Mouse (Mus musculus): ENCODE results near the gene Dld. TPM values are rescaled to one million over a fixed set of nuclear protein-coding genes. Genes with fewer than 3 reads are reported as not detected.

Dld gene
- total RNA-seq (2012; rRNA removed): 61.2 and 63.3 TPM in 2 replicates
- total RNA-seq (2014; rRNA removed): 79.8 and 83.5 TPM in 2 replicates
- polyA plus RNA-seq (2012; ENCODE audit: insufficient read length, low read depth): 109 and 142 TPM in 2 replicates

GRCm38 (mm10) chr12:31350944-31351928 lies at the start of gene Dld:
TSS of gene Dld (minus strand) at chr12:31351453.
- TF ChIP-seq ZKSCAN1 (IDR thresholded peaks at IDR 0.05; ENCODE audit: borderline replicate concordance, low read depth, low read length): no peak
- TF ChIP-seq SIN3A (IDR thresholded peaks at IDR 0.05; ENCODE audit: low read length): peak; percentile 50; the same call in 1 of the 2 replicates
- no peak for TF ChIP-seq ETS1 (conservative IDR thresholded peaks at IDR 0.05; ENCODE audit: low read depth, low read length)
- peak; percentile 89; the same call in 1 of the 2 replicates for TF ChIP-seq KAT2A (IDR thresholded peaks at IDR 0.05; ENCODE audit: insufficient replicate concordance, low read length)
- TF ChIP-seq IRF4 (IDR thresholded peaks at IDR 0.05; ENCODE audit: low read depth, low read length): no peak; the same call in 1 of the 2 replicates
- no peak for TF ChIP-seq SMC3 (IDR thresholded peaks at IDR 0.05; ENCODE audit: low read depth, low read length)
- peak; percentile 73; the same call in 1 of the 2 replicates for TF ChIP-seq UBTF (IDR thresholded peaks at IDR 0.05; ENCODE audit: low read depth, low read length)
- TF ChIP-seq TBP (conservative IDR thresholded peaks at IDR 0.05; ENCODE audit: low read depth, low read length): peak; percentile 85
- peak; percentile 66; the same call in 1 of the 2 replicates for TF ChIP-seq ZMIZ1 (IDR thresholded peaks at IDR 0.05; ENCODE audit: low read depth, low read length)
- TF ChIP-seq POLR2A (IDR thresholded peaks at IDR 0.05; ENCODE audit: low read depth, low read length): peak; percentile 96
- TF ChIP-seq ZNF384 (IDR thresholded peaks at IDR 0.05; ENCODE audit: low read depth, low read length): no peak
- TF ChIP-seq MEF2A (IDR thresholded peaks at IDR 0.05; ENCODE audit: borderline replicate concordance, low read depth, low read length): no peak
- TF ChIP-seq MAFK (IDR thresholded peaks at IDR 0.05; ENCODE audit: insufficient replicate concordance, low read length): no peak
- no peak for TF ChIP-seq MAX (IDR thresholded peaks at IDR 0.05; ENCODE audit: low read length)
- peak; percentile 78 for TF ChIP-seq TCF12 (IDR thresholded peaks at IDR 0.05; ENCODE audit: low read depth, low read length)
- TF ChIP-seq JUN (IDR thresholded peaks at IDR 0.05; ENCODE audit: insufficient read depth, low read depth, low read length): no peak
- 0 out of 2 replicates have a peak, but pooled peaks have one; percentile 24 for TF ChIP-seq MXI1 (IDR thresholded peaks at IDR 0.05; ENCODE audit: low read depth, low read length)
- TF ChIP-seq ELF1 (IDR thresholded peaks at IDR 0.05; ENCODE audit: low read depth, low read length): peak; percentile 70
- TF ChIP-seq CTCF (conservative IDR thresholded peaks at IDR 0.05 in 1 of 2, IDR thresholded peaks at IDR 0.05 in 1 of 2; ENCODE audit: low read depth in 2 of 2, low read length in 2 of 2): no peak
- no peak for TF ChIP-seq MAZ (IDR thresholded peaks at IDR 0.05; ENCODE audit: low read depth, low read length)
- peak; percentile 91 for TF ChIP-seq HCFC1 (IDR thresholded peaks at IDR 0.05; ENCODE audit: low read depth, low read length)
- TF ChIP-seq NRF1 (IDR thresholded peaks at IDR 0.05; ENCODE audit: low read depth, low read length): peak; percentile 97
- no peak for TF ChIP-seq JUND (conservative IDR thresholded peaks at IDR 0.05; ENCODE audit: low read depth, low read length)
- no peak for TF ChIP-seq CHD1 (IDR thresholded peaks at IDR 0.05; ENCODE audit: low read depth, low read length)
- TF ChIP-seq ZC3H11A (IDR thresholded peaks at IDR 0.05; ENCODE audit: low read depth, low read length): no peak
- no peak for TF ChIP-seq PAX5 (IDR thresholded peaks at IDR 0.05; ENCODE audit: low read length)
- TF ChIP-seq CHD2 (IDR thresholded peaks at IDR 0.05; ENCODE audit: low read length): no peak
- no peak for TF ChIP-seq BHLHE40 (IDR thresholded peaks at IDR 0.05; ENCODE audit: low read depth, low read length)
- TF ChIP-seq RCOR1 (conservative IDR thresholded peaks at IDR 0.05; ENCODE audit: low read depth, low read length): no peak
- peak; percentile 17; the same call in 1 of the 2 replicates for TF ChIP-seq GABPA (IDR thresholded peaks at IDR 0.05; ENCODE audit: insufficient replicate concordance, low read depth, low read length)
- peak; percentile 91 for TF ChIP-seq NELFE (IDR thresholded peaks at IDR 0.05; ENCODE audit: low read depth, low read length)
- TF ChIP-seq POLR2AphosphoS2 (IDR thresholded peaks at IDR 0.05; ENCODE audit: low read depth, low read length): peak; percentile 70; the same call in 1 of the 2 replicates
- H3K27ac ChIP-seq (ENCODE audit: insufficient read depth, low read depth): peak within 1 kb of the TSS; percentile 34; the same call in 1 of the 2 replicates
- H3K79me2 ChIP-seq (replicated peaks; ENCODE audit: control insufficient read depth, extremely low read depth, insufficient read depth, poor library complexity, severe bottlenecking): peaks cover 35% of the 10 kb centered on the region
- DNase-seq (ENCODE audit: extremely low read depth): peak; percentile 96
- peak within 1 kb of the TSS; percentile 91 for H3K9ac ChIP-seq (ENCODE audit: insufficient read depth, low read depth)
- peaks cover 13 to 25% of the 10 kb centered on the region in 2 experiments for H3K36me3 ChIP-seq (replicated peaks in 1 of 2; ENCODE audit: control insufficient read depth in 1 of 2, insufficient read depth in 1 of 2, low read length in 1 of 2)
- H3K9me3 ChIP-seq (replicated peaks; ENCODE audit: low read length): peaks cover 3% of the 10 kb centered on the region
- H3K27me3 ChIP-seq (replicated peaks): no peaks in the 10 kb centered on the region
- in situ Hi-C loops (cut with MboI; ENCODE audit: low pct_ligation_motif_present, low pct_unique_long_range_greater_than_20kb, low sequenced_read_pairs): no loop called here
- H3K4me3 ChIP-seq (replicated peaks in 1 of 3; ENCODE audit: low read depth in 2 of 3, low read length in 2 of 3, poor library complexity in 1 of 3): peak within 1 kb of the TSS; percentile 75 to 96 (median 91)
- H3K4me2 ChIP-seq (ENCODE audit: insufficient read depth, low read depth, poor library complexity, severe bottlenecking): peak within 1 kb of the TSS; percentile 83; the same call in 1 of the 2 replicates
- peaks cover 0 to 23% of the 10 kb centered on the region in 2 experiments; a peak in 2 of 4 replicates for H3K4me1 ChIP-seq (ENCODE audit: control insufficient read depth in 1 of 2, insufficient read depth in 2 of 2)
- dilution Hi-C loops (cut with MboI; ENCODE audit: extremely low pct_ligation_motif_present, extremely low pct_unique_long_range_greater_than_20kb, low sequenced_read_pairs): no loop called here

Measured in CH12.LX (cell line).